Mouse (Mus musculus) kidney, postnatal 0 days (tissue): ENCODE data around the gene Pvalb. TPM values are rescaled to one million over a fixed set of nuclear protein-coding genes. Genes with fewer than 3 reads are reported as not detected.

Experiments used
- ATAC-seq: fragments of 200-750 bp; cut with Nextera tagmentation; replicated peaks from 2 replicates; pipeline ENCODE4 v1.8.0; 2017; ENCODE audit warnings: low read depth, moderate number of reproducible peaks, moderate TSS enrichment, moderate library complexity; ENCODE audit not compliant: low FRiP score
- DNase-seq: peaks from one replicate; pipeline ENCODE4 v3.0.0-alpha.2; 2016; ENCODE audit warnings: low spot score
- H3K27ac ChIP-seq: fragments of 300-500 bp; sonication (generic); 2 replicates; pipeline ENCODE4 v1.5.1; 2014; ENCODE audit warnings: mild to moderate bottlenecking
- H3K27me3 ChIP-seq: fragments of 300-500 bp; sonication (generic); 2 replicates; pipeline ENCODE4 v1.6.1; 2014; ENCODE audit warnings: low read length, mixed read lengths; ENCODE audit not compliant: insufficient read depth
- H3K36me3 ChIP-seq: fragments of 300-500 bp; sonication (generic); 2 replicates; pipeline ENCODE4 v1.6.1; 2014; ENCODE audit warnings: low read length, mixed read lengths; ENCODE audit not compliant: insufficient read depth
- H3K4me1 ChIP-seq: fragments of 300-500 bp; sonication (generic); replicated peaks from 2 replicates; pipeline ENCODE4 v1.6.1; 2014; ENCODE audit warnings: antibody characterized with exemption, low read length, mixed read lengths; ENCODE audit not compliant: insufficient read depth
- H3K4me2 ChIP-seq: fragments of 300-500 bp; sonication (generic); 2 replicates; pipeline ENCODE4 v1.6.1; 2014; ENCODE audit warnings: mild to moderate bottlenecking, low read length, moderate library complexity, mixed read lengths
- H3K4me3 ChIP-seq: fragments of 300-500 bp; sonication (generic); replicated peaks from 2 replicates; pipeline ENCODE4 v1.5.1; 2014; ENCODE audit warnings: low read depth, low read length
- H3K9ac ChIP-seq: fragments of 300-500 bp; sonication (generic); 2 replicates; pipeline ENCODE4 v1.6.1; 2014; ENCODE audit warnings: low read depth, low read length
- H3K9me3 ChIP-seq: fragments of 300-500 bp; sonication (generic); replicated peaks from 2 replicates; pipeline ENCODE4 v1.6.1; 2016; ENCODE audit warnings: low read length, inconsistent platforms, mixed read lengths
- CTCF ChIP-seq: IDR thresholded peaks from 2 replicates; pipeline ENCODE4 v1.5.1; 2016; ENCODE audit warnings: antibody characterized with exemption, low read depth, mild to moderate bottlenecking, moderate library complexity
- WGBS: fragments of 180-500 bp; shearing (Covaris S2); extraction: QIAGEN DNeasy Blood & Tissue Kit; methylation state at CpG from one replicate; pipeline ENCODE4 v1.1.7; 2014; 5-methylcytosine and 5-hydroxymethylcytosine counted together
- polyA plus RNA-seq: library from polyadenylated mRNA; unstranded; fragments of >200 nt; fragmentation: Nextera tagmentation; extraction: Ambion mirVana; gene quantifications from 2 replicates; pipeline ENCODE4 v1.2.1, GENCODE M21; 2015

Pvalb gene
- polyA plus RNA-seq, 1 experiment from 2014 or later, result 0.43 TPM

- TF ChIP-seq CTCF, result no peak
- Histone ChIP-seq H3K9me3 (no peaks in the 10 kb centered on the region), H3K27me3 (no peaks in the 10 kb centered on the region), H3K4me2 (no peak overlapping the region), H3K4me1 (no peaks in the 10 kb centered on the region), H3K36me3 (no peaks in the 10 kb centered on the region), H3K27ac (no peak overlapping the region), H3K9ac (no peak overlapping the region), H3K4me3 (no peak overlapping the region)
- WGBS, result 90% methylated on average over 4 of the region's 4 CpGs
- DNase-seq (no peak), ATAC-seq (no peak)
Observed at GRCm38 (mm10) chr15:78185609-78186008, 20.6 kb downstream of the Pvalb start.

- no peak overlapping the region for H3K27ac ChIP-seq
- H3K27me3 ChIP-seq, result no peaks in the 10 kb centered on the region
- 3% methylated on average over 10 of the region's 10 CpGs for WGBS
- peak; percentile 66; the same call in 1 of the 2 replicates for ATAC-seq
- peak; percentile 64 for TF ChIP-seq CTCF
- H3K4me3 ChIP-seq, result no peak overlapping the region
- H3K4me1 ChIP-seq, result no peaks in the 10 kb centered on the region
- no peaks in the 10 kb centered on the region for H3K36me3 ChIP-seq
- no peak overlapping the region for H3K9ac ChIP-seq
- H3K9me3 ChIP-seq, result no peaks in the 10 kb centered on the region
- no peak overlapping the region for H3K4me2 ChIP-seq
- peak; percentile 85 for DNase-seq
Observed at GRCm38 (mm10) chr15:78184855-78185254, 21.3 kb downstream of the Pvalb start.

DNA sequence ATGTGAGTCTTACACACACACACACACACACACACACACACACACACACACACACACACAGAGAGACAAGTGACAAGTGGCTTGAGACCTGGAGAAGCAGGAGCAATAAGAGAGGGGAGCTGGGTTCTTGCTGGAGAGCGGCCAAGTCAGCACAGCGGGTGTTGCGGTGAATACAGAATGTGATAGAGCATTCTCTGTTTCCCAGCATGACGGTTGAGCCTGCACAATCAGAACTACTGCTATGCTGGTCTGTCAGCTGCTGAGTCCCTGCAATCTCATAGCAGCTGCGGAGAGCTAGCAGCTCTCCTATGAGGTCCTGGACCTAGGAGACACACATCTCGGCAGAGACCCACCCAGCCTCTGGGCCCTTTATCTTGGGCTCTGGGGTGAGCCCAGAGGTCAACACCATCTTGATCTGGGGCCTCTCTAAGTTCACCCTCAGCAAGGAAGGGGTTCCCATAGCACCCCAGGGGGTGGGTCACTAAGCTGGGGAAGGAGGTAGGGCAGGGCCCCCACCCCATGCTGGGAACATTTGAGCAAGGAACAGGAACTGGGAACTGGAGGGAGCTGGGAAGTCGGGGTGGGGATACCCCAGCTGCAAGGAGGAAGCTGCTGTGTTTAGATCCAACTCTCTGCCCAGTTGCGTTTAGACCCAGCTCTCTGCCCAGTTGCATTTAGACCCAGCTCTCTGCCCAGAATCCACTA lies 24.3 kb downstream of the Pvalb start:
- no peak for TF ChIP-seq CTCF
- Histone ChIP-seq H3K4me3 (no peak overlapping the region), H3K36me3 (no peaks in the 10 kb centered on the region), H3K27me3 (no peaks in the 10 kb centered on the region), H3K9ac (no peak overlapping the region), H3K4me1 (no peaks in the 10 kb centered on the region), H3K9me3 (no peaks in the 10 kb centered on the region), H3K27ac (no peak overlapping the region), H3K4me2 (no peak overlapping the region)
- DNase-seq, result no peak
- WGBS, result 48% methylated on average over 8 of the region's 8 CpGs
- no peak for ATAC-seq

DNA sequence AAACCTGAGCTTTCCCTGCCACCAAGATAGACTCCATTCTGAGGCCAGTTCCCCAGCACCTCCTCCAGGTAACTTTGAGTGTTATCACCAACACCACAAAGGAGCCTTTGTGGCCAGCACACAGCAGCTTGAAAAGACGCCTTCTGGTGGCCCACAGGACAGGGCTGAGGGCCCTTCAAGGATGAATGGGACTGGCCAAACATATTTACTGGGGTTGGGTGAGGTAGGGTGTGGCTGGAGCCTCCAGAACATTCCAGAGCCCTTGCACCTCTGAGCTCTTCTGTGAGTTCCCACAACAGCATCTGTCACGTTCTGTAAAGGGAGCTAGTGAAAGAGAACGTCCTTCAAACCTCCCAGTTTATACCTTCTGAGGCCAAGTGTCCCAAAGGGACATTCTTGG lies 26.4 kb downstream of the Pvalb start:
- no peak overlapping the region for H3K27ac ChIP-seq
- no peak for TF ChIP-seq CTCF
- no peaks in the 10 kb centered on the region for H3K4me1 ChIP-seq
- H3K4me3 ChIP-seq, result no peak overlapping the region
- no peak overlapping the region for H3K9ac ChIP-seq
- DNase-seq, result no peak
- H3K27me3 ChIP-seq, result no peaks in the 10 kb centered on the region
- ATAC-seq, result no peak
- H3K36me3 ChIP-seq, result no peaks in the 10 kb centered on the region
- WGBS, result 68% methylated on average over 3 of the region's 3 CpGs
- no peak overlapping the region for H3K4me2 ChIP-seq
- H3K9me3 ChIP-seq, result no peaks in the 10 kb centered on the region

GRCm38 (mm10) chr15:78178397-78178796 lies 27.8 kb downstream of the Pvalb start:
- ATAC-seq (no peak), DNase-seq (peak; percentile 70)
- Histone ChIP-seq H3K4me2 (no peak overlapping the region), H3K9ac (no peak overlapping the region), H3K9me3 (no peaks in the 10 kb centered on the region), H3K4me1 (0 out of 2 replicates have a peak, but pooled peaks cover 2% of the 10 kb centered on the region), H3K27ac (no peak overlapping the region), H3K4me3 (no peak overlapping the region), H3K27me3 (no peaks in the 10 kb centered on the region), H3K36me3 (no peaks in the 10 kb centered on the region)
- WGBS, result 3% methylated on average over 9 of the region's 9 CpGs
- peak; percentile 91 for TF ChIP-seq CTCF

GRCm38 (mm10) chr15:78177257-78177656 lies 28.9 kb downstream of the Pvalb start:
- no peak for TF ChIP-seq CTCF
- no peak overlapping the region for H3K4me3 ChIP-seq
- no peak overlapping the region for H3K9ac ChIP-seq
- H3K9me3 ChIP-seq, result no peaks in the 10 kb centered on the region
- no peak overlapping the region for H3K27ac ChIP-seq
- H3K4me1 ChIP-seq, result 0 out of 2 replicates have a peak, but pooled peaks cover 7% of the 10 kb centered on the region
- DNase-seq, result no peak
- H3K36me3 ChIP-seq, result no peaks in the 10 kb centered on the region
- 55% methylated on average over 10 of the region's 10 CpGs for WGBS
- no peak overlapping the region for H3K4me2 ChIP-seq
- H3K27me3 ChIP-seq, result no peaks in the 10 kb centered on the region
- ATAC-seq, result no peak

- Histone ChIP-seq H3K27ac (no peak overlapping the region), H3K4me2 (peak overlapping the region; percentile 54), H3K4me3 (0 out of 2 replicates have a peak overlapping the region, but pooled peaks have one; percentile 29), H3K9ac (no peak overlapping the region), H3K4me1 (0 out of 2 replicates have a peak, but pooled peaks cover 7% of the 10 kb centered on the region), H3K9me3 (no peaks in the 10 kb centered on the region), H3K36me3 (no peaks in the 10 kb centered on the region), H3K27me3 (no peaks in the 10 kb centered on the region)
- no peak for TF ChIP-seq CTCF
- no peak for ATAC-seq
- 72% methylated on average over 6 of the region's 6 CpGs for WGBS
- no peak for DNase-seq
Observed at GRCm38 (mm10) chr15:78174887-78175245, 31.3 kb downstream of the Pvalb start.
